Mouse (Mus musculus) liver, postnatal 0 days (tissue): ENCODE measurements around the gene Twnk.

ENCODE experiments used
- CTCF ChIP-seq: sonication (generic); IDR thresholded peaks from 2 replicates; pipeline ENCODE4 v1.5.1; 2016; ENCODE audit warnings: antibody characterized with exemption, low read depth
- EP300 ChIP-seq: IDR thresholded peaks from 2 replicates; pipeline ENCODE4 v1.6.1; 2016; ENCODE audit warnings: antibody characterized with exemption, low read depth, mild to moderate bottlenecking

GRCm38 (mm10) chr19:45057724-45058112 lies 52.3 kb downstream of the Twnk start:
- no peak for TF ChIP-seq CTCF
- TF ChIP-seq EP300, result no peak
